Mouse (Mus musculus) lung, adult 2 months (tissue): ENCODE results near the gene Nxnl1. TPM values are rescaled to one million over a fixed set of nuclear protein-coding genes. Genes with fewer than 3 reads are reported as not detected.

Experiments
- DNase-seq: peaks from one replicate; pipeline ENCODE4 v3.0.0; 2022
- H3K4me1 ChIP-seq: fragments of 200-500 bp; 2 replicates; pipeline ENCODE4 v1.6.1; 2011; ENCODE audit warnings: low read length; ENCODE audit not compliant: control insufficient read depth, insufficient read depth
- H3K4me3 ChIP-seq: fragments of 200-500 bp; replicated peaks from 2 replicates; pipeline ENCODE3; 2011; ENCODE audit warnings: low read depth, mild to moderate bottlenecking, control low read depth, low read length; ENCODE audit errors: extremely low read depth
- CTCF ChIP-seq: fragments of 200-500 bp; IDR thresholded peaks from 2 replicates; pipeline ENCODE4 v1.5.1; 2011; ENCODE audit warnings: mild to moderate bottlenecking, low read length, control low read depth; ENCODE audit not compliant: insufficient read depth
- POLR2A ChIP-seq: fragments of 200-500 bp; IDR thresholded peaks from 2 replicates; pipeline ENCODE4 v1.6.1; 2011; ENCODE audit warnings: low read depth, mild to moderate bottlenecking, control low read depth, low read length, borderline replicate concordance; ENCODE audit errors: extremely low read depth
- WGBS: fragments of 180-500 bp; shearing (Covaris S2); methylation state at CpG from one replicate; pipeline ENCODE4 v1.1.7; 2018; 5-methylcytosine and 5-hydroxymethylcytosine counted together
- polyA plus RNA-seq: library from polyadenylated mRNA; depleted of rRNA; stranded (reverse); fragments of >200 nt; gene quantifications from 2 replicates; pipeline ENCODE4 v1.2.3, GENCODE M21; 2012

The Nxnl1 gene
- polyA plus RNA-seq, 1 experiment: not detected

DNA sequence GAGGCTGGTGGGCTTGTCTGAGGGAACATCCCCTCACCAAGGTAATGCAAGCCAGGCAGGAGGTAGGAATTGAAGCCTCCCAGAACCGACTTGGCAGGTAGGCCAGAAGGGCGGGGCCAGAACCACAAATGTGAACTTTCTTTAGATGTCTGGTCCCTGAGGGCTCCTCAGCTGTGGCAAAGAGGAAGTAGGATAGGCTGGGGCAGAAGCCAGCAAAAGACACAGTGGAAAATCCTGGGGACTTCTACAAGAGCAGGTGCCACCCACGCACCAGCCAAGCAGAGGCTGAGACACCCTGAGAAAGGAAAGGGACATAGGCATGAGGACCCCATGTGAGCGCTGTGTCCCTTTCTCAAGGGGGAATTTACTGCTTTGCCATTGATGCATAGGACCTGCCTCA lies 30.4 kb upstream of the Nxnl1 start:
- 72% methylated on average over 4 of the region's 4 CpGs for WGBS
- no peak for DNase-seq
- Histone ChIP-seq H3K4me3 (no peak overlapping the region), H3K4me1 (peaks cover 7% of the 10 kb centered on the region)
- TF ChIP-seq CTCF (no peak), POLR2A (no peak)

DNA sequence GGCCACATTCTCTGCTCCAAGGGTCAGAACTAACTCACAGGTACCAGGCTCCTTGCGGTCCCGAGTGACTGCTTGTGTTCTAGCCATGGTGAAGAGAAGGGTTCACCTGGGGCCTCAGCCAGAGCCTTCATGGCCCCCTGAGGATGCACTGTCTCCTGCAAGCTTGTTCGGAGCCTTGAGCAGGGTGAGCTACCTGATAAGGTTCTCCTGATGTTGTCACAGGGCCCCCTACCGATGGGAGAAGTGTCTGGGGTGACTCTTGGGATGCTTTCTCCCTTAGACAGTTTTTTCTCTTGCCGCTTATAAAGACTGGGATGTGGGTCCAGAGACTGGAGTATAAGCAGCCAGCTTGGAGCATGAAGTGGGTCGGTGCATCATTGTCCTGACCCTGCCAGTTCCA lies 30.0 kb upstream of the Nxnl1 start:
- WGBS: 59% methylated on average over 6 of the region's 6 CpGs
- no peak overlapping the region for H3K4me3 ChIP-seq

DNA sequence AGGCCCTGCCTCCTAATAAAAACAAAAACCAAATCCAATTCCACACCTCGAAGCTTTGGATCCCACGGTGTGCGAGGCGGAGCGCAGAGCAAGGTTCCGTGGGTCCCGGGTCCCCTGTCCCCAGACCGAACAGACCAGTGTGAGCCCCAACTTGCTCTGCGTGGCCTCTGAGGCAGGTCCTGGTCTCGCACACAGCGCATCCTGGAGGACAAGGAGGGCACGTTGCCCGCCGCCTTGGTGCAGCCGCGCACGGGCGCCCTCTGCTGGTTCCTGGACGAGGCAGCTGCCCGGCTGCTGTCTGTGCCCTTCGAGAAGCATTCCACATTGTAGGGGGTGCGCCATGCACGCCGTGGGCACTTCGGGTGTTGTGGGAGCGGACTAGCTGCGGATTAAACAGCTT lies 29.5 kb upstream of the Nxnl1 start:
- 10% methylated on average over 27 of the region's 27 CpGs for WGBS
- TF ChIP-seq CTCF: peak; percentile 77
- peak; percentile 10; the same call in 1 of the 2 replicates for TF ChIP-seq POLR2A
- H3K4me3 ChIP-seq: no peak overlapping the region
- peaks cover 7% of the 10 kb centered on the region for H3K4me1 ChIP-seq
- DNase-seq: peak; percentile 85

More for the DNA sequence above, 30.0 kb upstream of the Nxnl1 start:
- H3K4me1 ChIP-seq: peaks cover 7% of the 10 kb centered on the region
- DNase-seq: no peak
- TF ChIP-seq CTCF (no peak), POLR2A (no peak)

DNA sequence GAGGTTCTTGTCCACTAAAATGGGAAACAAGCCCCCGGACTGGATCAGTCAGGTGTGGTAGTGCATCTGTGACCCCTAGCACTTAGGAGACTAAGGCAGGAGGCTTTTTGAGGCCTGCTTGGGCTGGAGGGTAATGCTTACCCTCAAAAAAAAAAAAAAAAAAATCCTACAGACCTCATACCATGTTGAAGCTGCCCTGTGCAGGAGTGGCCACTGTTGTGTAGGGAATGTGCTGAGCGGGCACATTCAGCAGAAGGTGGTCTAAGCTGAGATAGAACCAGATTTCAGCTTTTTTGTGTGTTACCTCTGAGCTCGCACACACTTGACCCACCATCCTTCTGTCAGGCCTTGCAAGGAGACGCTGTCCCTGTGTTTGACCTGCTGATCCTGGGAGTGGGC lies 27.9 kb upstream of the Nxnl1 start:
- H3K4me1 ChIP-seq: peaks cover 7% of the 10 kb centered on the region
- no peak for TF ChIP-seq CTCF
- TF ChIP-seq POLR2A: no peak
- no peak for DNase-seq
- H3K4me3 ChIP-seq: no peak overlapping the region
- WGBS: 96% methylated on average over 4 of the region's 4 CpGs

DNA sequence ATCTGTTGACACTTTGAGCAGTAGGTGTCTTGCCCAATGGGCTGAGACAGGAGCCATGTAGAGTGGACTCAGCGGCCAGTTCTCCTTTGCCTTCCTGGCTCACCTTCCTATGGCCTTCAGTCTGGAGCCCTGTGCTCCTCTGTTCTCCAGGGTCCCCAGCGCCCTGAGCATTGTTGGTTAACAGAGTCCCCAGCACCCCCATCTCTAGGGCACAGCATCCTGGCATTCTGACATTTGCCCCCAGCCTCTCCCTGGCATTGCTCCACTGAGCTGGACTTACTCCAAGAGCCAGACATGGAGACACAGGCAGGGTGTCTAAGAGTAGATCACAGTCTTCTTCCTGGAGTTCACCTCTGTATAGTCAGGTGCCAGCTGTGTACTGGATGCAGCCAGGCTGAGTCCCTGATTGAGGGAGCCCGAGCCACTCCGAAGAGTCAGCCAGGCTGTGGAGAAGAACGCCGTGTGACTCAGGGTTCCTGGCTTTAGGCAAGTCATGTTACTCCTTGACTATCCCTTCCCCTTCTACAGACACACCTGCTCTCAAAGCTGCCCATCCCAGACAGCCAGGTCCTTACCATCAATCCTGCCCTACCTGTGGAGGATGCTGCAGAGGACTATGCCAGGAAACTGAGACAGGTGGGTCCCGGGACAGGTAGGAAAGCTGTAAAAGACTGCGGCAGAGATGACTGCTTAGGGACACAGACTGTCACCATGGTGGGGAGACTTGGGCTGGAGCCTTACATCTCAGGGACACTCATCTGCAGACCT lies 27.3 kb upstream of the Nxnl1 start:
- no peak overlapping the region for H3K4me3 ChIP-seq
- WGBS: 87% methylated on average over 8 of the region's 8 CpGs
- DNase-seq: no peak
- no peak for TF ChIP-seq CTCF
- no peak for TF ChIP-seq POLR2A
- H3K4me1 ChIP-seq: peaks cover 7% of the 10 kb centered on the region

DNA sequence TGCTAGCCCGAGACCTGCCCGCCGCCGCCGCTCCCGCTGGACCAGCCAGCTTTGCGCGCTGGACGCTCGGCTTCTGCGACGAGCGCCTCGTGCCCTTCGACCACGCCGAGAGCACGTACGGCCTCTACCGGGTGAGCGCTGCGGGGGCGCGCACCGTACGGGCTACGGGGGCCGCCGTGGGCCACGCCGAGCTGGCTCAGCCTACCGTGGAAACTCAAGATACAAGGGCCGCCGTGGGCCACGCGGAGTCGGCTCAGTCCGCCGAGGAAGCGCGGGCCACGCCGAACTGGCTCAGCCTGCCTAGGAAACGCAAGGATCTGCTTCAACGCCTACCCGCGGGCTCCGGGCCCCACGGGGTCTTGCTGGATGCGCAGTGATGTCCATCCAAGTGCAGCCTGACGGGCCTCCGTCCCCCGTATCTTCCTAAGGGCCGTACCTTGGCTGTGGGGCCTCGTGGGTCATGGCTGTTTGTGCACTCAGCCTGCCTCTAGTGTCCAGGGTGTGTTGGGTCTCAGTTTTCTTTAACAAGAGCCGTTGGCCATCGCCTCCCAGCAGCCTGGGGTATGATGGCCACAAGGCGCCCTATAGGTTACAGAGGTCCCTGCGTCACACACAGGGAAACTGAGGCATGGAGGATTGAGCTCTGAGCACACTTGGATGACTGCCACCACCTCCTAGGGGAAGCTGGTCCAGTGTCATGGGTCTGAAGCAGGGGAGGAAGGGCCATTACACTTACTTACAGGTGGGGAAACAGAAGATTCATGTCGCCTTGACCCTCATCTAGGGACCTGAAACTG lies 26.2 kb upstream of the Nxnl1 start:
- DNase-seq: no peak
- Histone ChIP-seq H3K4me1 (peaks cover 7% of the 10 kb centered on the region), H3K4me3 (peak overlapping the region; percentile 91)
- WGBS: 3% methylated on average over 60 of the region's 60 CpGs
- TF ChIP-seq CTCF (no peak), POLR2A (no peak)

DNA sequence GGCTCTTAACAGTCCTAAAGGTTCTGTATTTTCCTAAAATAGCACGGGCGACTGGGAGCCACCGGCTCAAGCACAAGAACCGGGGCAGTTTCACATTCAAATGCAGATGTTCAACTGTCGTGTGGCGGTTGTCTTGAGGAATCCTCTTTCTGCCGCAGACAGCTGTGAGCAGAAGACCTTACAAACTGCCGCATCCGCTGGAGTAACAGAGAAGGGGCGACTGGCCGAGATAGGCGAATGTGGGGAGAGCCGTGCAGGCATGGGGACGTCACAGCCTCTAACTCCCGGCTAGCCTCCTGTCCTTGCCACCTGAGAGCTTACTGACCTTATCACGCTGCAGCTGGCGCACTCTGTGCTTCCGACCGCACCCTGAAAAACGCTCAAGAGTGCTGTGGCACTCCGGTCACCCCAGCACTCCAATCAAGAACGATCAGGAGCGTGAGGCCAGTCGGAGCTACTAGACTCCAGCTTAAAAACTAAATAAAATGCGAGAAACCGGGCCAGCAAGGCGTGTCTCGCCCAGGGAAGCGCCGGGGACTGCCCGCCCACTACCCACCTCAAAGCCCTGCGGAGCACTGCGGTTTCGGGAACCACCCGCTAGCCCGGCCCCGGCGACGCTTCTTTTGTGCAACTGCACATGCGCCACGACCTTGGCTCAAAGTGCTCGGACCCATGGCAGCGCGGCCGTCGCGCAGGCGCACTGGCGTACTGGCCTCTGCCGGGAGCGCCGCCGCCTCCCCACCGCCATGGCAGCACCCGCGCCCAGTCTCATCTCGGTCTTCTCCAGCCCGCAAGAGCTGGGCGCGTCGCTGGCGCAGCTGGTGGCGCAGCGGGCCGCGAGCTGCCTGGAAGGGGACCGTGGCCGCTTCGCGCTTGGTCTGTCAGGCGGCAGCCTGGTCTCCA lies 25.3 kb upstream of the Nxnl1 start, which contains the start of gene Pgls:
Gene Pgls (plus strand): TSS at position 706 of the 903 bp plus-strand sequence.
- under 1% methylated on average over 71 of the region's 71 CpGs for WGBS
- DNase-seq: peak; percentile 92
- peaks cover 7% of the 10 kb centered on the region for H3K4me1 ChIP-seq
- TF ChIP-seq CTCF: no peak
- peak; percentile 72 for TF ChIP-seq POLR2A
- H3K4me3 ChIP-seq: peak within 1 kb of the TSS; percentile 91

DNA sequence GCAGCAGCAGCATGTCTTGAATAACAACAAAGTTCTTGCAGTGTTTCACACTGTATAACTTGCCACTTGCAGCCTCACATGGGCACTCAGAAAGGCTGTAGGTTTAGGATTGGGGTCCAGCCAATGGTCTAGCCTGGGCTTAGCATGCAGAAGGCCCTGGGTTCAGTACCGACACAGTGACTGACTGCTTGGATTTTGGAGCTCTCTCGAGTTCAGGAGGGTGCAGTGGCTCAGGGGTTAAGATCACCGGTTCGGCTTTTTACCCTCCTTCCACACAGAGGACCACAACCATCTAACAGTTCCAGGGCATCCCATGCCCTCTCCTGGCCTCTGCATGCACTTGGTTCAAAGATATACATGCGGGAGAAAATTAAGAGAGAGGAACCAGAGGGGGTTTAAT lies 24.6 kb upstream of the Nxnl1 start:
- DNase-seq: no peak
- Histone ChIP-seq H3K4me1 (peaks cover 6% of the 10 kb centered on the region), H3K4me3 (peak overlapping the region; percentile 60)
- TF ChIP-seq CTCF (no peak), POLR2A (no peak)
- WGBS: 27% methylated on average over 5 of the region's 5 CpGs

DNA sequence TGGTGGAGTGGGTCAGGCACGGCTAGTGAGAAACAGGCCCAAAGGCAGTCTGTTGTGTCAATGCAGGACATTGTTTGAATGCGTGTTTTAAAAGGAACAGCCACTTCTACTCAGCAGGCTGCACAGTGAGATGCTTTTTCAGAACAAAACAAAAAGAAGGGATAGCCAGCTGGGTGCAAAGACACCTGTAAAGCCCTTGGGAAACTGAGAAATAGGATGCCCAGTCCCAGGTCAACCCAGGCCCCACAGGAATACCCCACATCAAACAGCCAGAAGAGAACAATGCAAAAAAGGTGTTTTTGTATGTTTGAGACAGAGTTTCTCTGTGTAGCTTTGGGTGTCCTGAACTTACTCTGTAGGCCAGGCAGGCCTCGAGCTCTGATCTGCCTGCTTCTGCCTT lies 22.4 kb upstream of the Nxnl1 start:
- Histone ChIP-seq H3K4me3 (no peak overlapping the region), H3K4me1 (peaks cover 4% of the 10 kb centered on the region)
- TF ChIP-seq POLR2A: no peak
- TF ChIP-seq CTCF: no peak
- DNase-seq: no peak
- WGBS: 77% methylated on average over 3 of the region's 3 CpGs
